Mouse (Mus musculus) midbrain, embryonic 14.5 days (tissue): ENCODE results near the gene Tacr3. TPM values are rescaled to one million over a fixed set of nuclear protein-coding genes. Genes with fewer than 3 reads are reported as not detected.

Experiments used
- ATAC-seq: fragments of 200-750 bp; cut with Nextera tagmentation; 2 replicates; pipeline ENCODE4 v1.8.0; 2017; ENCODE audit warnings: moderate number of reproducible peaks, moderate library complexity; ENCODE audit not compliant: low FRiP score, low TSS enrichment
- DNase-seq: peaks from one replicate; pipeline ENCODE4 v3.0.0-alpha.2; 2015
- H3K27ac ChIP-seq: fragments of 300-500 bp; sonication (generic); replicated peaks from 2 replicates; pipeline ENCODE4 v1.5.1; 2014; ENCODE audit warnings: mild to moderate bottlenecking, low read depth, low read length, moderate library complexity
- H3K27me3 ChIP-seq: fragments of 300-500 bp; sonication (generic); 2 replicates; pipeline ENCODE4 v1.6.1; 2014; ENCODE audit warnings: low read length, control low read depth, mixed read lengths; ENCODE audit not compliant: control insufficient read depth, insufficient read depth
- H3K36me3 ChIP-seq: fragments of 300-500 bp; sonication (generic); 2 replicates; pipeline ENCODE4 v1.6.1; 2014; ENCODE audit warnings: low read length, control low read depth; ENCODE audit not compliant: control insufficient read depth, insufficient read depth
- H3K4me1 ChIP-seq: fragments of 300-500 bp; sonication (generic); 2 replicates; pipeline ENCODE4 v1.6.1; 2014; ENCODE audit warnings: mild to moderate bottlenecking, antibody characterized with exemption, low read length, control low read depth; ENCODE audit not compliant: control insufficient read depth, insufficient read depth
- H3K4me2 ChIP-seq: fragments of 300-500 bp; sonication (generic); 2 replicates; pipeline ENCODE4 v1.6.1; 2014; ENCODE audit warnings: mild to moderate bottlenecking, low read length, moderate library complexity
- H3K4me3 ChIP-seq: fragments of 300-500 bp; sonication (generic); replicated peaks from 2 replicates; pipeline ENCODE4 v1.5.1; 2014; ENCODE audit warnings: low read depth, low read length
- H3K9ac ChIP-seq: fragments of 300-500 bp; sonication (generic); replicated peaks from 2 replicates; pipeline ENCODE4 v1.6.1; 2014; ENCODE audit warnings: mild to moderate bottlenecking, low read length, moderate library complexity
- H3K9me3 ChIP-seq: fragments of 300-500 bp; sonication (generic); 2 replicates; pipeline ENCODE4 v1.6.1; 2016; ENCODE audit warnings: low read length, control low read depth, mixed read lengths; ENCODE audit not compliant: control insufficient read depth
- WGBS: fragments of 180-500 bp; shearing (Covaris S2); extraction: QIAGEN DNeasy Blood & Tissue Kit; methylation state at CpG from one replicate; pipeline ENCODE4 v1.1.7; 2014; 5-methylcytosine and 5-hydroxymethylcytosine counted together
- polyA plus RNA-seq: library from polyadenylated mRNA; unstranded; fragments of >200 nt; fragmentation: Nextera tagmentation; extraction: Ambion mirVana; gene quantifications from 2 replicates; pipeline ENCODE4 v1.2.1, GENCODE M21; 2014

The Tacr3 gene
- polyA plus RNA-seq, result 4.2 and 4.6 TPM in 2 replicates

DNA sequence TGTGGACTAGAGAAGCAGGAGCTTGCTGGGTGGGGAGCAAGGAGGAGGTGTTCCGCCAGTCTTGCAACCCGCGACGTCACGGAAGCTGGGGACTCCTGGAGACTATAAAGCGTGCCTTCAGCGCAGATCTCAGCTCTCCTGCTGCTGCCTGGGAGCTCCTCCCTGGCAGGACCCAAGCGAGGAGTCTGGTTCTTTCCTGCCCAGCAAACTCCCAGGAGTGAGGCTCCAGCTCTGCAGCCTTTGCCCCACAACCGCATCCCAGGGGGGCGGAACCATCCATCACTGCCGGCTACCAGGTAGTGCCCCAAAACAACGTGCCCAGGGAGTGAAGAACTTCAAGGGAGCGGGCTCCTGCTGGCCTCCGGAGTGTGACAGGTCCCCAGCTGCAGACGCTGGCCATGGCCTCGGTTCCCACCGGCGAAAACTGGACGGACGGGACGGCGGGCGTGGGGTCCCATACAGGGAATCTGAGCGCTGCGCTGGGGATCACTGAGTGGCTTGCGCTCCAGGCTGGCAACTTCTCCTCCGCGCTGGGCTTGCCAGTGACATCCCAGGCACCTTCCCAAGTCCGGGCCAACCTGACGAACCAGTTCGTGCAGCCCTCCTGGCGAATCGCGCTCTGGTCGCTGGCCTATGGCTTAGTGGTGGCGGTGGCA, at the start of gene Tacr3:
Gene Tacr3 (plus strand): TSS at position 133 of the 656 bp plus-strand sequence.
- peak; percentile 54 for ATAC-seq
- Histone ChIP-seq H3K27ac (no peak within 1 kb of the TSS), H3K36me3 (no peaks in the 10 kb centered on the region), H3K4me1 (0 out of 2 replicates have a peak, but pooled peaks cover 4% of the 10 kb centered on the region), H3K4me3 (peak within 1 kb of the TSS; percentile 44), H3K4me2 (peak within 1 kb of the TSS; percentile 87), H3K9me3 (no peaks in the 10 kb centered on the region), H3K27me3 (no peaks in the 10 kb centered on the region), H3K9ac (peak within 1 kb of the TSS; percentile 45)
- under 1% methylated on average over 36 of the region's 36 CpGs for WGBS
- DNase-seq, result peak; percentile 64

GRCm38 (mm10) chr3:134828492-134828874, 324 bp upstream of the Tacr3 start:
- Histone ChIP-seq H3K4me1 (0 out of 2 replicates have a peak, but pooled peaks cover 4% of the 10 kb centered on the region), H3K27ac (no peak overlapping the region), H3K9me3 (no peaks in the 10 kb centered on the region), H3K4me3 (peak overlapping the region; percentile 44), H3K27me3 (no peaks in the 10 kb centered on the region), H3K36me3 (no peaks in the 10 kb centered on the region), H3K9ac (no peak overlapping the region; the same call in 1 of the 2 replicates), H3K4me2 (peak overlapping the region; percentile 87)
- peak; percentile 4 for DNase-seq
- WGBS, result 60% methylated on average over 6 of the region's 6 CpGs
- ATAC-seq, result no peak

GRCm38 (mm10) chr3:134829531-134829921, 719 bp downstream of the Tacr3 start:
- Histone ChIP-seq H3K4me2 (peak overlapping the region; percentile 87), H3K4me3 (peak overlapping the region; percentile 44), H3K9me3 (no peaks in the 10 kb centered on the region), H3K27me3 (no peaks in the 10 kb centered on the region), H3K4me1 (0 out of 2 replicates have a peak, but pooled peaks cover 4% of the 10 kb centered on the region), H3K9ac (peak overlapping the region; percentile 45; the same call in 1 of the 2 replicates), H3K27ac (no peak overlapping the region), H3K36me3 (no peaks in the 10 kb centered on the region)
- ATAC-seq, result peak; percentile 59; the same call in 1 of the 2 replicates
- WGBS, result 11% methylated on average over 13 of the region's 13 CpGs
- peak; percentile 63 for DNase-seq

DNA sequence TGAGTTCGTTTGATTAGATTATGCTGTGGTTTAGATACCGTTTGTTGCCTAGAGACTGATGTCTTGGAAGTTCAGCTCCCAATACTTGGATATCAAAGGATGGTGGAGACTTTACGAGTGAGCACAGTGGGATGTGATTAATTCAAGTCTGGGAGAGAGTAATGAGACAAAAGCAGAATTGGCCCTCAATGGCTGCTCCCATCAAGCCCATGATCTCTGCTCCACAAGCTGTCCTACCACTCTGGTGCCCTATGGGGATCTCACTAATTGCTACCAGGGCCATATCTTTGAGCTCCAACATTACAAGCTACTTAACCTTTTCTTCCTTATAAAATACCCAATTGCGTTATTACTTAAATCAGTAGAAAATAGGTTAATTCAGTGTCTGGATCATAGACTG, 22.5 kb downstream of the Tacr3 start:
- H3K4me1 ChIP-seq, result no peaks in the 10 kb centered on the region
- no peak overlapping the region for H3K9ac ChIP-seq
- no peak overlapping the region for H3K4me3 ChIP-seq
- H3K27me3 ChIP-seq, result no peaks in the 10 kb centered on the region
- WGBS, result 38% methylated on average over 4 of the region's 4 CpGs
- ATAC-seq (no peak), DNase-seq (peak; percentile 6)
- H3K36me3 ChIP-seq, result no peaks in the 10 kb centered on the region
- no peak overlapping the region for H3K4me2 ChIP-seq
- no peaks in the 10 kb centered on the region for H3K9me3 ChIP-seq
- H3K27ac ChIP-seq, result no peak overlapping the region

- DNase-seq (no peak), ATAC-seq (no peak)
- H3K9ac ChIP-seq, result no peak overlapping the region
- no peaks in the 10 kb centered on the region for H3K27me3 ChIP-seq
- no peaks in the 10 kb centered on the region for H3K36me3 ChIP-seq
- no peak overlapping the region for H3K4me3 ChIP-seq
- H3K4me2 ChIP-seq, result no peak overlapping the region
- no peaks in the 10 kb centered on the region for H3K9me3 ChIP-seq
- 90% methylated on average over 1 of the region's 1 CpGs for WGBS
- no peak overlapping the region for H3K27ac ChIP-seq
- H3K4me1 ChIP-seq, result no peaks in the 10 kb centered on the region
Measured at GRCm38 (mm10) chr3:134877701-134878100, 48.9 kb downstream of the Tacr3 start.

GRCm38 (mm10) chr3:134895831-134896230, 67.0 kb downstream of the Tacr3 start:
- 76% methylated on average over 2 of the region's 2 CpGs for WGBS
- ATAC-seq (no peak), DNase-seq (no peak)

DNA sequence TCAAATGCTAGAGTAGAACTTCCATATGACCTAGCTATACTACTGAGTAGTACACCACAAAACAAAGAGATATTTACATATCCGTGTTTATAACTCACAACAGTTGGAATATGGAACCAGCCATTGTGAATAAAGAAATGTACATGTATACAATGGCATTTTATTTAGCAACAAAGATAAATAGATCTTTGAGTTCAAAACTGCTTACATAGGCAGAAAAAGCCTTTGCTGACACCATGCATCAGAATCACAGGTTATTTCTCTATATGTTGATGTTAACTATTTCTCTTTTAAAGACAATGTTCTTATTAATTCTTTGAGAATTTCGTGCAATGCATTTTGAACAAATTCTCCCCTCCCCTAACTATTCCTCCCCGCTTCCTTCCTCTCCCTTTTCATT, 80.1 kb downstream of the Tacr3 start:
- H3K4me3 ChIP-seq, result no peak overlapping the region
- no peak for DNase-seq
- no peak overlapping the region for H3K4me2 ChIP-seq
- H3K27ac ChIP-seq, result no peak overlapping the region
- ATAC-seq, result no peak
- no peaks in the 10 kb centered on the region for H3K27me3 ChIP-seq
- H3K4me1 ChIP-seq, result no peaks in the 10 kb centered on the region
- WGBS, result 80% methylated on average over 3 of the region's 3 CpGs
- H3K36me3 ChIP-seq, result no peaks in the 10 kb centered on the region
- H3K9me3 ChIP-seq, result no peaks in the 10 kb centered on the region
- no peak overlapping the region for H3K9ac ChIP-seq

More at GRCm38 (mm10) chr3:134895831-134896230, 67.0 kb downstream of the Tacr3 start:
- Histone ChIP-seq H3K9me3 (no peaks in the 10 kb centered on the region), H3K27ac (no peak overlapping the region), H3K4me3 (no peak overlapping the region), H3K4me1 (no peaks in the 10 kb centered on the region), H3K9ac (no peak overlapping the region), H3K27me3 (no peaks in the 10 kb centered on the region), H3K4me2 (no peak overlapping the region), H3K36me3 (no peaks in the 10 kb centered on the region)

GRCm38 (mm10) chr3:134934703-134935102, 105.9 kb downstream of the Tacr3 start:
- Histone ChIP-seq H3K4me2 (no peak overlapping the region), H3K36me3 (no peaks in the 10 kb centered on the region), H3K4me3 (no peak overlapping the region), H3K9ac (no peak overlapping the region), H3K27me3 (no peaks in the 10 kb centered on the region), H3K9me3 (no peaks in the 10 kb centered on the region), H3K4me1 (no peaks in the 10 kb centered on the region), H3K27ac (no peak overlapping the region)
- DNase-seq (no peak), ATAC-seq (no peak)
- WGBS, result 90% methylated on average over 1 of the region's 1 CpGs

- H3K36me3 ChIP-seq, result no peaks in the 10 kb centered on the region
- no peaks in the 10 kb centered on the region for H3K27me3 ChIP-seq
- no peak overlapping the region for H3K4me3 ChIP-seq
- no peak for ATAC-seq
- no peak overlapping the region for H3K4me2 ChIP-seq
- no peaks in the 10 kb centered on the region for H3K9me3 ChIP-seq
- peak; percentile 9 for DNase-seq
- no peak overlapping the region for H3K9ac ChIP-seq
- H3K27ac ChIP-seq, result no peak overlapping the region
- H3K4me1 ChIP-seq, result no peaks in the 10 kb centered on the region
- WGBS, result 72% methylated on average over 4 of the region's 4 CpGs
Measured at GRCm38 (mm10) chr3:134935461-134935860, 106.7 kb downstream of the Tacr3 start.
